In genomic region chr14:77343662-77344340, GRCm38 (mm10) we compare ENCODE assay signal across 11 mouse cellular contexts.
DNase-seq lines count a peak whose midpoint lies in the region; ATAC-seq and TF ChIP-seq lines count a peak whose summit lies in the region.
"Had no signal": no experiment of that assay in that cellular context is flagged by ENCODE, and none has a peak within 500 bp of the region (broad histone marks: within the 10 kb centered on the region; RNA-seq: fewer than 3 reads in every experiment).

No protein-coding gene starts in this region.

- no peak overlapping the region for H3K4me2 ChIP-seq in forebrain, embryonic 12.5 days
- H3K4me2 ChIP-seq: limb, embryonic 12.5 days had no signal

- no peaks in the 10 kb centered on the region for H3K27me3 ChIP-seq in forebrain, embryonic 12.5 days
- H3K27me3 ChIP-seq: limb, embryonic 12.5 days had no signal

- WGBS in forebrain, embryonic 12.5 days, result 72% methylated on average over 11 of the region's 11 CpGs

- TF ChIP-seq CTCF in layer of hippocampus, adult 2 months (conservative IDR thresholded peaks at IDR 0.05), result no peak

- no peak overlapping the region for H3K9ac ChIP-seq in forebrain, embryonic 12.5 days
- H3K9ac ChIP-seq: limb, embryonic 12.5 days had no signal

- ATAC-seq in monocyte, adult 5-6 weeks (replicated peaks; ENCODE audit: insufficient number of reproducible peaks, low FRiP score, low TSS enrichment, poor library complexity, severe bottlenecking), result peak; percentile 80; the same call in 1 of the 2 replicates
- no peak for ATAC-seq in forebrain, embryonic 12.5 days (ENCODE audit: low FRiP score)

- peak overlapping the region; percentile 19; the same call in 1 of the 2 replicates for H3K27ac ChIP-seq in layer of hippocampus, adult 2 months
- H3K27ac ChIP-seq in forebrain, embryonic 12.5 days, result no peak overlapping the region
- H3K27ac ChIP-seq: limb, embryonic 12.5 days had no signal

- H3K9me3 ChIP-seq in forebrain, embryonic 12.5 days, result no peaks in the 10 kb centered on the region
- H3K9me3 ChIP-seq: limb, embryonic 12.5 days had no signal

- H3K4me3 ChIP-seq in layer of hippocampus, adult 2 months, result no peak overlapping the region
- H3K4me3 ChIP-seq in forebrain, embryonic 12.5 days (replicated peaks), result no peak overlapping the region
- H3K4me3 ChIP-seq: limb, embryonic 12.5 days had no signal

- no peaks in the 10 kb centered on the region for H3K4me1 ChIP-seq in forebrain, embryonic 12.5 days
- H3K4me1 ChIP-seq: limb, embryonic 12.5 days had no signal

- no peaks in the 10 kb centered on the region for H3K36me3 ChIP-seq in forebrain, embryonic 12.5 days (replicated peaks)
- H3K36me3 ChIP-seq: limb, embryonic 12.5 days had no signal

- DNase-seq in layer of hippocampus, adult 2 months (ENCODE audit: low spot score in 2 of 2), result no peak
- no peak for DNase-seq in layer of hippocampus, postnatal 25 days (ENCODE audit: extremely low spot score in 1 of 2, low spot score in 1 of 2)
- DNase-seq in heart, adult 18-20 months, result peak; percentile 62 to 79
- peak; percentile 23 for DNase-seq in kidney, adult 9 months
- no peak for DNase-seq in cerebellum, adult 8-10 months
- DNase-seq in frontal cortex, postnatal 36 days (ENCODE audit: low spot score in 2 of 2), result no peak
- DNase-seq: adrenal gland, adult 8-10 months; gastrocnemius, postnatal 14 days had no signal

Comparison
In these comparisons a context has a peak if more than half of its experiments do, and no peak if none do; other contexts are left out.
1. DNase-seq: peak in heart, adult 18-20 months (2 of 2) and kidney, adult 9 months (single experiment); none in layer of hippocampus, adult 2 months (0 of 2), layer of hippocampus, postnatal 25 days (0 of 2), cerebellum, adult 8-10 months (single experiment) and frontal cortex, postnatal 36 days (0 of 2).